Mouse (Mus musculus): ENCODE measurements around the gene Thoc7. TPM values are rescaled to one million over a fixed set of nuclear protein-coding genes. Genes with fewer than 3 reads are reported as not detected.

Gene Thoc7
- polyA plus RNA-seq (2012; rRNA removed; ENCODE audit: low replicate concordance): 7.0 and 37.7 TPM in 2 replicates

DNA sequence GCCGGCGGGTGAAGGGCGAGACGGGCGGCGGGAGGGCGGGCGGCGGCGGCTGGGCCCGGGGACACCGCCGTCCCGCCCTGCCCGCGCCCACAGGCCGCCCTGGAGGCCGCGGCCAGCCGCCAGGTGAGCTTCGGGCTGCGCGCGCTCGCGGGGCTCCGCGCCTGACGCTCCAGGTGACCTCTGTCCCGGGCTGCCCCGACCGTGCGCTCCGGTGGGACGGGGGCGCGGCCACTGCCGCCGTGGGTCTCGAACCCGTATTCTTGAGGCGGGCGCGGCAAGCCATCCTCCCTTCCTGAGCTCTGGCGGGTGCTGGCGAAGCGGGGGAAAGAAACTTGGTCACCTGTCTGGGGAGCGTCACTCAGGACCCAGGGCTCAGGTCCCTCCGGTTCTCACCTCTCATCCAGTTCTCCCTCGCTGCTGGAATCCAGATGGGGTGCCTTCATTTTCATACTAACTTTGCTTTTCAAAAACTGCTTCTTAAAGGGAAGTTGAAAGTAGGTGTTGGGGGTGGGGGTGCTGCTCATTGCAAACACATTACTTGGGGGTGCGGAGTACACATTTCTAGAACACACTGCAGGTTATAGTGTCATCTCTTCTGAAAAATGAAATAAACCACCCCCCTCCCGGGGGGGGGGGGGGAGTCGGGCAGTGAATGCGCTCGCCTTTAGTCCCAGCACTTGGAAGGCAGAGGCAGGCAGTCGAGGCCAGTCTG lies at the start of gene Thoc7, which contains the start of gene Atxn7:
TSS of gene Thoc7 (minus strand) at position 452 of the 712 bp plus-strand sequence.
TSS of gene Atxn7 (plus strand) at position 40 of the 712 bp plus-strand sequence.

GRCm38 (mm10) chr14:13914387-13915082 lies 47.1 kb downstream of the Thoc7 start, which contains the start of gene Gm281:
Gene Gm281 (minus strand): TSS chr14:13914478.

Other genes with a start within 250 kb of the Thoc7 start
- not detected in 2 replicates for gene Gm281, start 47.4 kb downstream of the Thoc7 start, polyA plus RNA-seq (2012; rRNA removed; ENCODE audit: low replicate concordance)
- 35.5 and 38.3 TPM in 2 replicates for gene Atxn7, start 412 bp downstream of the Thoc7 start, polyA plus RNA-seq (2012; rRNA removed; ENCODE audit: low replicate concordance)
- 17.1 and 36.4 TPM in 2 replicates for gene Psmd6, start 159.1 kb upstream of the Thoc7 start, polyA plus RNA-seq (2012; rRNA removed; ENCODE audit: low replicate concordance)
- not detected in 2 replicates for gene Olfr720, start 225.0 kb upstream of the Thoc7 start, polyA plus RNA-seq (2012; rRNA removed; ENCODE audit: low replicate concordance)

All from mammary gland, adult 2 months (tissue).